Mouse (Mus musculus) lung, adult 2 months (tissue): Measurements from ENCODE around the gene Olfr92.

Experiments used
- CTCF ChIP-seq: fragments of 200-500 bp; IDR thresholded peaks from 2 replicates; pipeline ENCODE4 v1.5.1; 2011; ENCODE audit warnings: mild to moderate bottlenecking, low read length, control low read depth; ENCODE audit not compliant: insufficient read depth
- POLR2A ChIP-seq: fragments of 200-500 bp; IDR thresholded peaks from 2 replicates; pipeline ENCODE4 v1.6.1; 2011; ENCODE audit warnings: low read depth, mild to moderate bottlenecking, control low read depth, low read length, borderline replicate concordance; ENCODE audit errors: extremely low read depth

- TF ChIP-seq CTCF: no peak
- TF ChIP-seq POLR2A: no peak
Observed at GRCm38 (mm10) chr17:37084632-37085031, 35.3 kb downstream of the Olfr92 start.
